Mouse (Mus musculus): ENCODE measurements at regions not wholly inside any gene's neighbourhood (a gene's known extent, or its start where the extent isn't known, plus 50 kb on each side); places are given as distances from the start of the nearest gene placed in this dataset.

DNA sequence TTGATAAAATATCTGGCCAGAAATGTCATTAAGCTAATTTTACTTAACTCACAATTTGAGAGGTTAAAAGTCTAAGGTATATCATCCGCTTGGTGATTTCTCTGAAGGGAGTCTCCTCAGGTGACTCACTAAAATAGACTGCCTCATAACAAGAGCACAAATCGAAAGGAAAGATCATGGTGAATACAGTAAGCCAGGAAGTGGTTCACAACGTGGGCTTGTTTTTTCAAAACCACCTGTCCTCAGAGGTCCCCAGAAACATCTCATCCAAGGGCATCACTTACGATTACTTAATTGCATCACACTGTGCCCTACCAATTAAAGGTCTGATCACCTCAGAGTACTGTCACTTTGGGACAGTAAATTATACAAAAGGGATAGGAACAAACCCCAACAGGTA is 1009.0 kb upstream of the Cited2 start:
- no peak for ATAC-seq (ENCODE audit: insufficient number of reproducible peaks, low FRiP score, low TSS enrichment, low read depth)
- WGBS, result 76% methylated on average over 4 of the region's 4 CpGs
- H3K4me1 ChIP-seq (ENCODE audit: control insufficient read depth, insufficient read depth, low read length), result no peaks in the 10 kb centered on the region
- H3K9ac ChIP-seq (ENCODE audit: low read length), result no peak overlapping the region
- H3K27me3 ChIP-seq (ENCODE audit: control insufficient read depth, insufficient read depth, low read length), result no peaks in the 10 kb centered on the region
- no peaks in the 10 kb centered on the region for H3K36me3 ChIP-seq (ENCODE audit: control insufficient read depth, insufficient read depth, low read length)
- no peak overlapping the region for H3K27ac ChIP-seq (replicated peaks; ENCODE audit: low read depth, low read length)
- DNase-seq (ENCODE audit: low spot score), result no peak
- no peaks in the 10 kb centered on the region for H3K9me3 ChIP-seq (ENCODE audit: control insufficient read depth, low read length)
- no peak overlapping the region for H3K4me2 ChIP-seq (ENCODE audit: low read depth, severe bottlenecking)
- no peak overlapping the region for H3K4me3 ChIP-seq (ENCODE audit: low read depth, low read length)

DNA sequence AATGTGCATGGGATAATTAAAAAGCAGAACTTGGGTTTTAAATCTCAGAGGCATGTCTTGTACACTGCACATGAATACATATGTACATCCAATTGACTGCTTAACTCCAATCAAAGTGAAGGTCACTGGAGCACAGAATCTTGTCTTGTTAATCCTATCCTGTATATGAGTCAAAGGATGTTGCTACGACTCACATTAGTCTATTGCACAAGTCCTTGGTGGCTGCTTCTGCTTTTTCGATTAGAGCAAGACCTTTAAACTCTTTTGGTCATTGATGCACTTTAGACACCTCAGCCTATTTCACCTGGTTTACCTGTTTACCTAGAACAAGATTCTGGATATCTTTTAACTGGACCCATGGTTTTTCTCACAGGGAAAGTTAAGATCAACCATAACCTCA is 1008.5 kb upstream of the Cited2 start:
- Histone ChIP-seq H3K4me2 (ENCODE audit: low read depth, severe bottlenecking) (no peak overlapping the region), H3K9ac (ENCODE audit: low read length) (no peak overlapping the region), H3K27ac (replicated peaks; ENCODE audit: low read depth, low read length) (no peak overlapping the region), H3K4me1 (ENCODE audit: control insufficient read depth, insufficient read depth, low read length) (no peaks in the 10 kb centered on the region), H3K27me3 (ENCODE audit: control insufficient read depth, insufficient read depth, low read length) (no peaks in the 10 kb centered on the region), H3K36me3 (ENCODE audit: control insufficient read depth, insufficient read depth, low read length) (no peaks in the 10 kb centered on the region), H3K4me3 (ENCODE audit: low read depth, low read length) (no peak overlapping the region), H3K9me3 (ENCODE audit: control insufficient read depth, low read length) (no peaks in the 10 kb centered on the region)
- ATAC-seq (ENCODE audit: insufficient number of reproducible peaks, low FRiP score, low TSS enrichment, low read depth), result no peak
- DNase-seq (ENCODE audit: low spot score), result no peak
- WGBS, result 89% methylated on average over 2 of the region's 2 CpGs

DNA sequence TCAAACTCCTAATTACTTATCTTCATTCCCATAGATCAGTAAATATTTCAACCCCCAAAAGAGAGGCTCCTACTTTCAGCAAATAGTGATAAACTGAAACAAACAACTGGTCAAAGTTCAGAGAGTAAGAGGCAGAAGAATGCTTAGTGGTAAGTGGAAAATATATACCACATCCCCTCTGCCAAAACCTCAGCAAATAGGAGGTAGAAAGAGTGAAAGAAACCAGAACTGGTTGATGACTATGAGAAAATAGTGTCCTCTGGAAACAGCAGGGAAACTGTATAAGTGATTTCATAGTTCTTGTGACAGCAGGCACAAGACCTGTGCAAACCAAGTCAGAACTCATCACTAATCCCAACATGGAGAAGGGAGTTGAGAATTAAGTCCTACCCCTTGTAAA is 980.8 kb upstream of the Cited2 start:
- H3K4me2 ChIP-seq (ENCODE audit: low read depth, severe bottlenecking), result no peak overlapping the region
- H3K27ac ChIP-seq (replicated peaks; ENCODE audit: low read depth, low read length), result no peak overlapping the region
- H3K9me3 ChIP-seq (ENCODE audit: control insufficient read depth, low read length), result no peaks in the 10 kb centered on the region
- no peaks in the 10 kb centered on the region for H3K27me3 ChIP-seq (ENCODE audit: control insufficient read depth, insufficient read depth, low read length)
- no peak overlapping the region for H3K4me3 ChIP-seq (ENCODE audit: low read depth, low read length)
- no peaks in the 10 kb centered on the region for H3K4me1 ChIP-seq (ENCODE audit: control insufficient read depth, insufficient read depth, low read length)
- no peak for ATAC-seq (ENCODE audit: insufficient number of reproducible peaks, low FRiP score, low TSS enrichment, low read depth)
- no peak overlapping the region for H3K9ac ChIP-seq (ENCODE audit: low read length)
- no peaks in the 10 kb centered on the region for H3K36me3 ChIP-seq (ENCODE audit: control insufficient read depth, insufficient read depth, low read length)
- DNase-seq (ENCODE audit: low spot score), result no peak

DNA sequence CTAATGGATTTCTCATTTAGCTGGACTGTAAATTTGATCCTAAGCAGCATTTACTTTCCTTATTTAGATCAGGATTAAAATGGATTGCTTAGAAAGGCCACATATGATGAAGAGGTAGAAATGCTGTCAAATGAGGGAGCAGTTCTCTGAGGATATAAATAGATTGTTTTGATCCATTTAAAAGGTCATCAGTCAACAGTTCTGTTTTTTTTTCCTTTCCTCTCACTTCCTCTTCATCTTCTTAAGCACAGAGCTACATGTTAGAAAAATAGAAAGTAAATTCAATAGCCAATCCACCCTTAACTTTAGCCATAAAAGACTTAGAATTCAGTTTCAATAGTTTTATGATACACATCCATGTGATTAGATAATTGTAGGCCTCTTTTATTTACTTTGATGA is 971.5 kb upstream of the Cited2 start:
- no peaks in the 10 kb centered on the region for H3K27me3 ChIP-seq (ENCODE audit: control insufficient read depth, insufficient read depth, low read length)
- no peak overlapping the region for H3K4me3 ChIP-seq (ENCODE audit: low read depth, low read length)
- no peaks in the 10 kb centered on the region for H3K36me3 ChIP-seq (ENCODE audit: control insufficient read depth, insufficient read depth, low read length)
- no peak overlapping the region for H3K27ac ChIP-seq (replicated peaks; ENCODE audit: low read depth, low read length)
- H3K9ac ChIP-seq (ENCODE audit: low read length), result no peak overlapping the region
- H3K4me2 ChIP-seq (ENCODE audit: low read depth, severe bottlenecking), result no peak overlapping the region
- H3K9me3 ChIP-seq (ENCODE audit: control insufficient read depth, low read length), result no peaks in the 10 kb centered on the region
- DNase-seq (ENCODE audit: low spot score), result no peak
- H3K4me1 ChIP-seq (ENCODE audit: control insufficient read depth, insufficient read depth, low read length), result no peaks in the 10 kb centered on the region
- no peak for ATAC-seq (ENCODE audit: insufficient number of reproducible peaks, low FRiP score, low TSS enrichment, low read depth)

DNA sequence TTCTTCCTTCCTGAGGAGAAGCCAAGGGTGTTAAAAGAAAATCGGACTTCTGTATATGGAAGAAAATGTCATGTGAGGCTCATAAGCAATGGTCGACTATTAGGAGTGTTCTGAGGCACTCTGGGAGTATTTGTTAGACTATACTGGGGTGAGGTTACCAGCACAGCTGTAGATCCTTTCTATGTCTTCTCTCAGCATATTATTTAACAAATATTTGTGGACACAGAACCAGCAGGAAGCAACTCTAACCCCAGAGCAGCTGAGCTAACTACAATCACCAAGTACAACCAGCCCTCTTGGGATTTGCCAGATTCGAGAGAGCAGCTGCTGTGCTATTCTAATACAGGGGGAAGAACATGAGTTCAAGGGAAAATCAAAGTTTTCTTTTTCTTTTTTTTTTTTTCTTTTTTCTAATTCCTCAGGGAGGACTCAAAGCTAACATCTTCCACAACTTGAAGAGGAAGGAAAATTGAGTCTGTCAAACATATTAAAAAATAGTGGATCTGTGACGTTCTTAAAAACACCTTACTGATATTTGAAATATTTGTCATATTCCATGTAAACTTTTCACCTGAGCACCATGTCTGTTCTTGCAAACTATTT is 933.3 kb upstream of the Cited2 start:
- no peak overlapping the region for H3K9ac ChIP-seq (ENCODE audit: low read length)
- H3K9me3 ChIP-seq (ENCODE audit: control insufficient read depth, low read length), result no peaks in the 10 kb centered on the region
- ATAC-seq (ENCODE audit: insufficient number of reproducible peaks, low FRiP score, low TSS enrichment, low read depth) (no peak; the same call in 1 of the 2 replicates), DNase-seq (ENCODE audit: low spot score) (no peak)
- 74% methylated on average over 4 of the region's 4 CpGs for WGBS
- H3K27ac ChIP-seq (replicated peaks; ENCODE audit: low read depth, low read length), result no peak overlapping the region
- H3K4me3 ChIP-seq (ENCODE audit: low read depth, low read length), result no peak overlapping the region
- H3K27me3 ChIP-seq (ENCODE audit: control insufficient read depth, insufficient read depth, low read length), result no peaks in the 10 kb centered on the region
- H3K36me3 ChIP-seq (ENCODE audit: control insufficient read depth, insufficient read depth, low read length), result no peaks in the 10 kb centered on the region
- H3K4me1 ChIP-seq (ENCODE audit: control insufficient read depth, insufficient read depth, low read length), result no peaks in the 10 kb centered on the region
- H3K4me2 ChIP-seq (ENCODE audit: low read depth, severe bottlenecking), result no peak overlapping the region

DNA sequence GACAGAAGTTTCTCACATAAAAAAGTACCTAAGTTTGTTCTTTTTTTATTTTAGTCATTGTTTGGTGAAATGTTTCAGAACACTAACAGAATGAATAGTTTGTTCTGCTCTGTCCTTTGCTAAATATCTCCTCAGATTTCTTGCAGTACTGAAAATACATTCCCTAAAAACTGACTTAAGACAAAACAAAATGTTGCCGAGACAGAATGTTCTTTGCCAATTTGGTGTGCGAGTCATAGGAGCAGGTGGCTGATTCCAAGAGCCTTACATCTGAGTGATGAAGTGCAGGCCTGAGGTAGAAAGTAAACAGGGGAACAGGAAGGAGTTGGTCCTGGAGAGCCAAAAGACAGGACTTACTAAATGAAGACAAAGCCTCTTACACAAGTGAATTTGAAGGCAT is 919.0 kb upstream of the Cited2 start:
- no peak overlapping the region for H3K4me2 ChIP-seq (ENCODE audit: low read depth, severe bottlenecking)
- H3K27ac ChIP-seq (replicated peaks; ENCODE audit: low read depth, low read length), result no peak overlapping the region
- ATAC-seq (ENCODE audit: insufficient number of reproducible peaks, low FRiP score, low TSS enrichment, low read depth) (no peak), DNase-seq (ENCODE audit: low spot score) (no peak)
- H3K36me3 ChIP-seq (ENCODE audit: control insufficient read depth, insufficient read depth, low read length), result no peaks in the 10 kb centered on the region
- 74% methylated on average over 2 of the region's 2 CpGs for WGBS
- H3K9me3 ChIP-seq (ENCODE audit: control insufficient read depth, low read length), result no peaks in the 10 kb centered on the region
- no peak overlapping the region for H3K4me3 ChIP-seq (ENCODE audit: low read depth, low read length)
- H3K9ac ChIP-seq (ENCODE audit: low read length), result no peak overlapping the region
- no peaks in the 10 kb centered on the region for H3K27me3 ChIP-seq (ENCODE audit: control insufficient read depth, insufficient read depth, low read length)
- H3K4me1 ChIP-seq (ENCODE audit: control insufficient read depth, insufficient read depth, low read length), result no peaks in the 10 kb centered on the region

DNA sequence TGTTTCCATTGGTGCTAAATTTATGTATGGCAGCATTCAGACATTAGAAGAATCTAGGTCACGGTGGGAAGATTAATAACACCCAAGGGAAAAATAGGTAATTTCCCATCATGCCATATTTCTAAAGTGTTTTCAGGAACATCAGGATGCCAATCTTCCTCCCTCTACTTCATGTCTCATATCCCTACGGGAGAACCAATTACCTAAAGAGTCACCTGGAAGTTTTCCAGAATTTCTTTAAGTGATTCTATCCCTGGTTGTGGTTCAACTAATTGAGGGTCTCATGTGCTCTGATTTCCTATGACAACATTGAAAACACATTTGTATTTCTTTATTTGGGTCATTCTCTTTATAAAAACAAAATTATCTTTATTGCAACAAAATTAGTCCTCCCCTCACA is 912.3 kb upstream of the Cited2 start:
- H3K4me1 ChIP-seq (ENCODE audit: control insufficient read depth, insufficient read depth, low read length), result no peaks in the 10 kb centered on the region
- WGBS, result 71% methylated on average over 2 of the region's 2 CpGs

DNA sequence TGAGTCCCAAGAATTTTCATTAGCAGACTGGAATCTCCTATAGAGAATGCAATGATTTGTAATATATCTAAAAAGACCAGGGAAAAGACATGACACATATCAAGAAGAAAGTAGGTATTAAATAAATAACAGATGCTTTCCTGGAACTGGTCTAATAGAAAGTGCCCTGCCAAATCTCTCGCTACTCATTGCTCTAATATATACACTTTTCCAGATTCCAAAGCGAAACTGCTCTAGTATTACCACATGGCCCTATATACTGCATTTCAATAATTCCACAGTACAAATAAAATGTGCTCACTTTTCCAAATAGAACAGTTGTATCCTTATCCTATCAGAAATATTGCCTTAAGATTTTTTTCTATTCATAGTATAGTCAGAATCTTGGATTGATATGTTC is 909.0 kb upstream of the Cited2 start:
- WGBS, result 75% methylated on average over 2 of the region's 2 CpGs
- ATAC-seq (ENCODE audit: insufficient number of reproducible peaks, low FRiP score, low TSS enrichment, low read depth), result no peak

More for the DNA sequence above, 912.3 kb upstream of the Cited2 start:
- no peak overlapping the region for H3K9ac ChIP-seq (ENCODE audit: low read length)
- H3K4me2 ChIP-seq (ENCODE audit: low read depth, severe bottlenecking), result no peak overlapping the region
- no peaks in the 10 kb centered on the region for H3K36me3 ChIP-seq (ENCODE audit: control insufficient read depth, insufficient read depth, low read length)
- H3K4me3 ChIP-seq (ENCODE audit: low read depth, low read length), result no peak overlapping the region
- ATAC-seq (ENCODE audit: insufficient number of reproducible peaks, low FRiP score, low TSS enrichment, low read depth) (no peak), DNase-seq (ENCODE audit: low spot score) (no peak)
- H3K27me3 ChIP-seq (ENCODE audit: control insufficient read depth, insufficient read depth, low read length), result no peaks in the 10 kb centered on the region
- no peak overlapping the region for H3K27ac ChIP-seq (replicated peaks; ENCODE audit: low read depth, low read length)
- H3K9me3 ChIP-seq (ENCODE audit: control insufficient read depth, low read length), result no peaks in the 10 kb centered on the region

DNA sequence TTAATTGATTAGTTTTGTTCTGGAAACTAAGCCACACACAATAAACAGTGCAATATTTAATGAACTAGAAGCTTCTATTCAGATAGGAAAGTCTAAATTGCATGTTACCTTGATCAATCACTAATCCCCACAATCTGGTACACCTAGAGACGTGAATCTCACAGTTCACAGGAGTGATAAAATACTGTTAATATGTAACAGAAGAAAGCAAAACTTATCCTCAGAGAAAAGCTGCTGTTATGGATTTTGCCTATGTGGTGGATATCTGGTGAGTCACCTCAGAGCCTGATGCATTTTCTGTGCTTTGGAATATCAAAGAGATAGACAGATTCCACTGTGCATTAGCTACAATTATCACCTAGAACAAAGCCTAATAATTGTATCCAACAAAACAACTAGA is 861.5 kb upstream of the Cited2 start:
- H3K4me3 ChIP-seq (ENCODE audit: low read depth, low read length), result no peak overlapping the region
- DNase-seq (ENCODE audit: low spot score), result no peak
- H3K9ac ChIP-seq (ENCODE audit: low read length), result no peak overlapping the region
- no peak for ATAC-seq (ENCODE audit: insufficient number of reproducible peaks, low FRiP score, low TSS enrichment, low read depth)
- WGBS, result 76% methylated on average over 1 of the region's 1 CpGs
- no peaks in the 10 kb centered on the region for H3K4me1 ChIP-seq (ENCODE audit: control insufficient read depth, insufficient read depth, low read length)
- no peaks in the 10 kb centered on the region for H3K9me3 ChIP-seq (ENCODE audit: control insufficient read depth, low read length)
- H3K36me3 ChIP-seq (ENCODE audit: control insufficient read depth, insufficient read depth, low read length), result no peaks in the 10 kb centered on the region
- H3K27ac ChIP-seq (replicated peaks; ENCODE audit: low read depth, low read length), result no peak overlapping the region
- no peaks in the 10 kb centered on the region for H3K27me3 ChIP-seq (ENCODE audit: control insufficient read depth, insufficient read depth, low read length)
- H3K4me2 ChIP-seq (ENCODE audit: low read depth, severe bottlenecking), result no peak overlapping the region

More for the DNA sequence above, 909.0 kb upstream of the Cited2 start:
- no peaks in the 10 kb centered on the region for H3K4me1 ChIP-seq (ENCODE audit: control insufficient read depth, insufficient read depth, low read length)
- no peaks in the 10 kb centered on the region for H3K9me3 ChIP-seq (ENCODE audit: control insufficient read depth, low read length)
- H3K9ac ChIP-seq (ENCODE audit: low read length), result no peak overlapping the region
- no peak overlapping the region for H3K4me2 ChIP-seq (ENCODE audit: low read depth, severe bottlenecking)
- no peaks in the 10 kb centered on the region for H3K27me3 ChIP-seq (ENCODE audit: control insufficient read depth, insufficient read depth, low read length)
- no peak overlapping the region for H3K4me3 ChIP-seq (ENCODE audit: low read depth, low read length)
- no peaks in the 10 kb centered on the region for H3K36me3 ChIP-seq (ENCODE audit: control insufficient read depth, insufficient read depth, low read length)
- H3K27ac ChIP-seq (replicated peaks; ENCODE audit: low read depth, low read length), result no peak overlapping the region
- no peak for DNase-seq (ENCODE audit: low spot score)
